Mouse (Mus musculus) right cerebral cortex, postnatal 4 days (tissue): ENCODE measurements around the gene Hist1h2ad.
"Not testable (repeated sequence)": the region's sequence is repeated elsewhere in the genome, so short reads cannot be mapped to it uniquely, and the experiment has no call there.

Experiments
- DNase-seq: peaks from one replicate; pipeline ENCODE4 v3.0.0-alpha.2; 2022

Hist1h2ad gene

GRCm38 (mm10) chr13:23570261-23571021 lies 3.7 kb upstream of the Hist1h2ad start:
- DNase-seq, result not testable (repeated sequence)

- DNase-seq, result peak; percentile 53
These were observed 3.1 kb upstream of the Hist1h2ad start, which contains the start of the genes Hist1h2ae and Hist1h2bg for GRCm38 (mm10) chr13:23571022-23571503. TSS of gene Hist1h2ae (minus strand) at chr13:23571220. TSS of gene Hist1h2bg (plus strand) at chr13:23571396.

GRCm38 (mm10) chr13:23571504-23572217 lies 2.5 kb upstream of the Hist1h2ad start:
- DNase-seq, result not testable (repeated sequence)

GRCm38 (mm10) chr13:23572218-23573033 lies 1.8 kb upstream of the Hist1h2ad start:
- no peak for DNase-seq

- not testable (repeated sequence) for DNase-seq
These were observed 915 bp upstream of the Hist1h2ad start for GRCm38 (mm10) chr13:23573034-23573897.

GRCm38 (mm10) chr13:23574546-23575170 lies 477 bp downstream of the Hist1h2ad start:
- not testable (repeated sequence) for DNase-seq

- DNase-seq, result no peak
These were observed 1.2 kb downstream of the Hist1h2ad start, which contains the start of gene Hist1h3d for GRCm38 (mm10) chr13:23575271-23575851. TSS of gene Hist1h3d (plus strand) at chr13:23575763.

GRCm38 (mm10) chr13:23575864-23576313 lies 1.7 kb downstream of the Hist1h2ad start:
- DNase-seq, result not testable (repeated sequence)

- DNase-seq, result no peak
These were observed 2.2 kb downstream of the Hist1h2ad start for GRCm38 (mm10) chr13:23576351-23576881.

- DNase-seq, result no peak
These were observed 2.9 kb downstream of the Hist1h2ad start for GRCm38 (mm10) chr13:23576906-23577639.

GRCm38 (mm10) chr13:23577835-23578234 lies 3.7 kb downstream of the Hist1h2ad start:
- no peak for DNase-seq

- peak; percentile 81 for DNase-seq
These were observed 7.4 kb downstream of the Hist1h2ad start, which contains the start of gene Hist1h4d for GRCm38 (mm10) chr13:23581408-23582218. TSS of gene Hist1h4d (plus strand) at chr13:23581598.

GRCm38 (mm10) chr13:23582219-23583056 lies 8.3 kb downstream of the Hist1h2ad start:
- DNase-seq, result no peak

- DNase-seq, result no peak
These were observed 9.3 kb downstream of the Hist1h2ad start for GRCm38 (mm10) chr13:23583387-23584068.

GRCm38 (mm10) chr13:23584331-23584730 lies 10.2 kb downstream of the Hist1h2ad start:
- DNase-seq, result no peak

- peak; percentile 66 for DNase-seq
These were observed 10.9 kb downstream of the Hist1h2ad start for GRCm38 (mm10) chr13:23585029-23585441.
